Mouse (Mus musculus) cerebellum, adult 9-11 months (tissue): ENCODE data around the gene Ints11.

ENCODE experiments used
- DNase-seq: peaks from one replicate; pipeline ENCODE4 v3.0.0; 2022

The Ints11 gene

GRCm38 (mm10) chr4:155893212-155893690, 23.9 kb downstream of the Ints11 start:
- peak; percentile 39 for DNase-seq

- peak; percentile 70 for DNase-seq
Observed at GRCm38 (mm10) chr4:155894311-155894881, 25.1 kb downstream of the Ints11 start.

GRCm38 (mm10) chr4:155895216-155895615, 25.9 kb downstream of the Ints11 start:
- DNase-seq: peak; percentile 86

- peak; percentile 27 for DNase-seq
Observed at GRCm38 (mm10) chr4:155895826-155896225, 26.5 kb downstream of the Ints11 start.

GRCm38 (mm10) chr4:155896461-155896860, 27.1 kb downstream of the Ints11 start:
- DNase-seq: peak; percentile 38

GRCm38 (mm10) chr4:155898318-155898717, 29.0 kb downstream of the Ints11 start:
- DNase-seq: peak; percentile 17

GRCm38 (mm10) chr4:155899355-155899754, 30.0 kb downstream of the Ints11 start:
- peak; percentile 16 for DNase-seq

GRCm38 (mm10) chr4:155901205-155901604, 31.9 kb downstream of the Ints11 start:
- peak; percentile 47 for DNase-seq

GRCm38 (mm10) chr4:155903246-155903645, 33.9 kb downstream of the Ints11 start:
- DNase-seq: no peak

GRCm38 (mm10) chr4:155904318-155905102, 35.2 kb downstream of the Ints11 start:
- peak; percentile 11 for DNase-seq

GRCm38 (mm10) chr4:155905634-155906033, 36.3 kb downstream of the Ints11 start:
- DNase-seq: peak; percentile 7

- no peak for DNase-seq
Observed at GRCm38 (mm10) chr4:155906125-155906524, 36.8 kb downstream of the Ints11 start.

- DNase-seq: no peak
Observed at GRCm38 (mm10) chr4:155907003-155907402, 37.7 kb downstream of the Ints11 start.

- DNase-seq: no peak
Observed at GRCm38 (mm10) chr4:155908281-155908680, 38.9 kb downstream of the Ints11 start.

- DNase-seq: no peak
Observed at GRCm38 (mm10) chr4:155908751-155909150, 39.4 kb downstream of the Ints11 start.

GRCm38 (mm10) chr4:155932031-155932430, 62.7 kb downstream of the Ints11 start:
- DNase-seq: no peak
